Mouse (Mus musculus): ENCODE measurements around the gene Ptbp1.

Gene Ptbp1

GRCm38 (mm10) chr10:79857452-79857811 lies 3.2 kb downstream of the Ptbp1 start:
- in situ Hi-C loops (cut with MboI, MseI) = loop anchor here in 1 of 2 experiments (25.0 kb wide), 1 partner anchor 1270 kb away; the partner anchor contains the start of gene Syde1

DNA sequence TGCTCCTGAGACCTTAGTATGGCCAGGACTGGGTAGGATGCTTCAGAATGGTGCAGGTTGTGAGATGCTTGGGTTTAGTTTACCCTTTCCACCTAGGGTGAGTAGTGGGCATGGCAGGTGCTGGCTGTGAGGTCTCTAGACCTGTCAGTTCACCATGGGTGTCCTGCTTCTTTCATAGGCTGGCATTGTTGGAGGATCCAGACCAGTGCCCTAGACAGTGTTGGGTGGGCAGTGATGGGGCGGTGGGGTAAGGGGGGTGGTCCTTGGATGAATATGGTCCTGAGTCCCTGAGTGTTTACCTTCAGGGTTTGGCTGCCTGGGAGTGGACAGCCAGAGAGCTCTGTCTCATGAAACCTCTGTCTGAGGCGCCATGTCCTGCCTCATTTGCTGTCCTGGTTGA lies 3.7 kb downstream of the Ptbp1 start:
- in situ Hi-C loops (cut with MboI, MseI) = loop anchor here in 1 of 2 experiments (25.0 kb wide), 1 partner anchor 1271 kb away; the partner anchor contains the start of gene Syde1

DNA sequence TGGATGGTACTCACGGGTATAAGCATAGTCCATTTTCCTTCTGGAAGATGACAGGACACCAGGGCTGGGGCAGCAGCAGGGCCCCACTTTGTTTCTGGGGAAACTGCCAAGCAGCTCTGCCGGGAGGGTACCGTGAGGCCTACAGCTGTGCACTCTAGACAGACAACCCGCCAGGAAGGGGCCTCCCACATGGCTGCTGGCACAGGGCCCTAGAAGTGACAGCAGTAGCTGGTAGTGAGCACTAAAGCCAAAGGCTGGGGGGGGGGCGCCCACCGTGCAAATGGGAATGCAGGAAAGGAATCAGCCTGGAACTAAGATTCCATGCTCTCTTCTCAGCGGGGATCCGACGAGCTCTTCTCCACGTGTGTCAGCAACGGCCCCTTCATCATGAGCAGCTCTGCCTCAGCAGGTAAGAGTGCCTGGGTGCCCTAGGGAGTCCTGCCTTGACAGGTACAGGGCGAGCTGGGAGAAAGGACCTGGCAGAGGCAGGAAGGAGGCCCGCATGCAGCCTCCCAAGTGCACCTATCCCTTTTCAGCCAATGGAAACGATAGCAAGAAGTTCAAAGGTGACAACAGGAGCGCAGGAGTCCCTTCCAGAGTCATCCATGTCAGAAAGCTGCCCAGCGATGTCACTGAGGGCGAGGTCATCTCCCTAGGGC lies 4.3 kb downstream of the Ptbp1 start:
- in situ Hi-C loops (cut with MboI, MseI) = loop anchor here in 1 of 2 experiments (25.0 kb wide), 1 partner anchor 1271 kb away; the partner anchor contains the start of gene Syde1

DNA sequence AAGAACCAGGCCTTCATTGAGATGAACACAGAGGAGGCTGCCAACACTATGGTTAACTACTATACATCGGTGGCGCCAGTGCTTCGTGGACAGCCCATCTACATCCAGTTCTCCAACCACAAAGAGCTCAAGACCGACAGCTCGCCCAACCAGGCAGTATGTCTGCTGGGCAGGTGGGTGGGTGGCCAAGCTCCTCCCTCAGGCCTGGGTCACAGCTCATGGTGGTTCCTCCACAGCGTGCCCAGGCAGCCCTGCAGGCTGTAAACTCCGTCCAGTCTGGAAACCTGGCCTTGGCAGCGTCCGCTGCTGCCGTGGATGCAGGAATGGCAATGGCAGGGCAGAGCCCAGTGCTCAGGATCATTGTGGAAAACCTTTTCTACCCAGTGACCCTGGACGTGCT lies 4.9 kb downstream of the Ptbp1 start:
- in situ Hi-C loops (cut with MboI, MseI) = loop anchor here in 1 of 2 experiments (25.0 kb wide), 1 partner anchor 1272 kb away; the partner anchor contains the start of gene Syde1

GRCm38 (mm10) chr10:79860079-79860911 lies 6.1 kb downstream of the Ptbp1 start:
- in situ Hi-C loops (cut with MboI, MseI) = loop anchor here in 1 of 2 experiments (25.0 kb wide), 1 partner anchor 1273 kb away; the partner anchor contains the start of gene Syde1

DNA sequence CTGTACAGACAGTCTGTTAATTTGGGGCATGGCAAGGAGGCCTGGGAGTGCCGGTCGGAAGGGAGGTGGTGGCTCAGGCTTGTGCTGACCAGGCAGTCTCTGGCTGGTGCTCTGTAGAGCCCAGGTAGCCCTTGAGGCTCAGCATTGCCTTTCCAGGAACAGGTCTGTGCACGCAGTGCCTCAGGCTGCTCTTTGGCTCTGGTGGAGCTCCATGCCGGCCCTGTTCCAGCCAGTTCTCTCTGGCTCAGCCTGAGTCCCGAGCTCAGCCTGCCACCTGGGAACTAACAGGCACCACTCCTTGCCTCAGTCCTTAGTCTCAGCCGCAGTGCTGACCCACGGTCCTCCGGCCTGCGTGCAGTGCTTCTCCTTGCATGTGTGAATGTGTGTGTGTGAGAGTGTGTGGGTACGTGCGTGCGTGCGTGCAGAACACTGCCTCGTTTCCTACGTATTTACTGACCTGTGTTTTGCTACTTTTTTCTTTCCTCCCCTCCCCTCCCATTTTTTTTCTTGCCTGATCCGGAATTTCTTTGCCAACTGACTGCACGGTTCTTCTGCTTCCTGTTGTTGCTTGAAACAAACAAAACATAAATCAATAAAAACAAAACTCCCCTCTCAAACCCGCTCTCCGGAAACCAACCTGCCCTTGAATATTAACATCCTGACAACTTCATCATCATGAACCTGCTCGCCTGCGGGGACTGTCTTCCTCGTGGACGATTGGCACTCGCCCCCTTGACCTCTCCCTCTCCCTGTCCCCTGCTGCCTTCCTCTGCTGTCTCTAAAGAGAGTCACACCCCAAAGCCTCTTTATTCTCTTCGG lies 7.2 kb downstream of the Ptbp1 start:
- in situ Hi-C loops (cut with MboI, MseI) = loop anchor here in 1 of 2 experiments (25.0 kb wide), 1 partner anchor 1274 kb away; the partner anchor contains the start of gene Syde1

DNA sequence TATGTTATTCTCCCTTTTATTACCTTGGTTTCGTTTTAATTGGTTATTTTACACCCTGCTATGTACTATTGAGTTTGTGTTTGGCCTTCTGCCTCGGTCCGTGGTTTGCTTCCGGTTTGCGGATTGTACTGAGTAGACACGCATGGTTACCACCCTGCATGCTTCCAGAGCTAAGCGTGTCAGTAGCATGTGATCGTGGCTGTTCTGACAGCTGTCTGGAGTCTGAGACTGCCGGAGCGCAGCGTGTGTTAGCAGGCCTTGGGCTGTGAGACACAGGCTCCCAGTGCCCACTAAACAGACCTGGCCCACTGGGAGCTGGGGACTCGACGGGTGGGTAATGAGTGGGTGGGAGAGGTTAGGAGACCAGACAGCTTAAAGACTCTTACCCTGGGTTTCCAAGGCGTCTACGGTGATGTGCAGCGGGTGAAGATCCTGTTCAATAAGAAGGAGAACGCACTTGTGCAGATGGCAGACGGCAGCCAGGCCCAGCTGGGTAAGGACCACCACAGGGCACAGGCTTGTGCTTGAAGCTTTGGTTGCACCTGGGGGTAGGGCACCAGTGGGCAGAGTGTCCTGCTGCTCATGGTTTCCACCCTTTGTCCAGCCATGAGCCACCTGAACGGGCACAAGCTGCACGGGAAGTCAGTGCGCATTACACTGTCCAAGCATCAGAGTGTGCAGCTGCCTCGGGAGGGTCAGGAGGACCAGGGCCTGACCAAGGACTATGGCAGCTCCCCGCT lies 8.0 kb downstream of the Ptbp1 start:
- in situ Hi-C loops (cut with MboI, MseI) = loop anchor here in 1 of 2 experiments (25.0 kb wide), 1 partner anchor 1275 kb away; the partner anchor contains the start of gene Syde1

DNA sequence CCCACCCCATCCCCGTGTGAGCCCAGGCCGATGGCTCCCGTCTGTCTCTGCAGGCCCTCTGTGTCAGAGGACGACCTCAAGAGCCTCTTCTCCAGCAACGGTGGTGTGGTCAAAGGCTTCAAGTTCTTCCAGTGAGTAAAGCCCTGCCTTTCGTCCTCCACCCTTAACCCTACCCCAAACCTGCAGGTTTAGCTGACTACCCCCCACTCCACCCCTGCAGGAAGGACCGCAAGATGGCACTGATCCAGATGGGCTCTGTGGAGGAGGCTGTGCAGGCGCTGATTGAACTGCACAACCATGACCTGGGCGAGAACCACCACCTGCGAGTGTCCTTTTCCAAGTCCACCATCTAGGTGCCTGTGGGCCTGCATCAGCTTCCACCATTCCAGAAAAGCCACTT lies 8.7 kb downstream of the Ptbp1 start:
- in situ Hi-C loops (cut with MboI, MseI) = loop anchor here in 1 of 2 experiments (25.0 kb wide), 1 partner anchor 1276 kb away; the partner anchor contains the start of gene Syde1

DNA sequence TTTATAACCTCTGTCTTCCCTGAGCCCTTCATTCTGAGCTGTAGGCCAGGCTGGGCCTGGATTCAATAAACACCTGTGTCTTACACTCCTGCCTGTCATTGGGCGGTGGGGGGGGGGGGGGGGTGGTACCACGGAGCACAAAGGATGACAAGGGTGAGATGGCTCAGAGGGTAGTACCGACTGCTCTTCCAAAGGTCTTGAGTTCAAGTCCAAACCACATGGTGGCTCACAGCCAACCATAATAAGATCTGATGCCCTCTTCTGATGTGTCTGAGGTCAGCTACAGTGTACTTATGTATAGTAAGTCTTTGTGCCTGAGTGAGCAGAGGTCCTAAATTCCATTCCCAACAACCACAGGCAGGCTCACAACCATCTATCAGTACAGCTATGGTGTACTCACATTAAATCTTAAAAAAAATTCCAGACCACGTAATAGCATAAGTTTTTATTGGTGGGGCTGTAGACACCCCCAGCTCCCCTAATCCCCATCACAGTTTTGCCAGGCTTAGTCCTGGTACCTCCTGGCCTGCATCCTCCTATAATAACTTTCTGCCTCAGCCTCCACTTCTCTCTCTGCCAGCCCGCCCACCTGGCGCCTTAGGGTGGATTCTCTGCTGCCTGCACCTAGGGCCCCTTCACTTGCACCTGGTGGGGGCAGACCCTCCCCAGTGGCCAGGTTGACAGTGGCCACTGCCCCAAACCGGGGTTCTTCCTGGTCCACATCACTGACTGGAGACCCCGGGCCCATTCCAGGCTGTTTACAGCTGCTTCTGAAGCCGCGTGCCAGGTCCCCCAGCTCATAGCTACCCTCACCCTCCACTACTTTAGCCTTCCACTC lies 10.3 kb downstream of the Ptbp1 start:
- in situ Hi-C loops (cut with MboI, MseI) = loop anchor here in 1 of 2 experiments (25.0 kb wide), 1 partner anchor 1277 kb away; the partner anchor contains the start of gene Syde1

DNA sequence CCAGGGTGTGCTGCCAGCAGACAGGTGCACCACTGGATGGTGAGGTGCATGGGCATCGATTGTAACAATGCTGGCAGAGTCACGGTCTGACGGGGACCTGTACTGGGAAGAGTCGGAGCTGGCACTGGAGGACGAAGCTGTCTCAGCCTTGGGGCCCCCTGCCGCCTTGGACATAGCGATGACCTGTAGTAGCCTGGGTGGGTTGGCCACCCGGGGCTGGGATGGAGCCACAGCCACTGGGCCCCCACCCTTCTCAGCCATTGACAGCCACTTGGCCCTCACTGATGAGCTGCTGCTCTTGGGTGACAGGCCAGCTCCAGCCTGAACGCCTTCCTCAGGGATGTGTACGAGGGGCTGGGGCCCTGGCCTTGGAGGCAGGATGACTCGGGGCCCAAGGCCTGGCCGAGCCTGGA lies 11.0 kb downstream of the Ptbp1 start:
- in situ Hi-C loops (cut with MboI, MseI) = loop anchor here in 1 of 2 experiments (25.0 kb wide), 1 partner anchor 1278 kb away; the partner anchor contains the start of gene Syde1

DNA sequence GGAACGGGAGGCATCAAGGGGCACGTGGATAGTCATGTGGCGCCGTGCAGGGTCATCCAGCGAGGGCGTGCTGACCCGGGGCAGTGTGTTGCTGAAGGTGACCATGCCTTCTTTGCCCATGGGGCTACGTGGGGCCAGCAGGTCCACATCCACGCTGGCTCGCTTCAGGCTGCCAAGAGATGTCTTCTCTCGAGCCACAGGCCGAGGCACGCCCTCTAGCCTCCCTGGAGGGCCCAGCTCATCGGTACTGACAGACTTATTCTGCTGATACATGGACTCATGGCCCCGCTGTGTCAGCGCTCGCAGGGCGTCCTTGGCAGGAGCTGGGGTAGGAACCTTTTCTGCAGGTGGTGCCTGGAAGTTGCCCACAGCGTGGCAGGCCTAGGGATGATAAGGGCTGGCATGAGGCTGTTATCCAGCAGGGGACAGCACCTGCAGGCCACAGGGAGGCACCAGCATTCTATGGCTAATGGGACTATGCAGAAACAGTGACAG lies 11.6 kb downstream of the Ptbp1 start:
- in situ Hi-C loops (cut with MboI, MseI) = loop anchor here in 1 of 2 experiments (25.0 kb wide), 1 partner anchor 1279 kb away; the partner anchor contains the start of gene Syde1

DNA sequence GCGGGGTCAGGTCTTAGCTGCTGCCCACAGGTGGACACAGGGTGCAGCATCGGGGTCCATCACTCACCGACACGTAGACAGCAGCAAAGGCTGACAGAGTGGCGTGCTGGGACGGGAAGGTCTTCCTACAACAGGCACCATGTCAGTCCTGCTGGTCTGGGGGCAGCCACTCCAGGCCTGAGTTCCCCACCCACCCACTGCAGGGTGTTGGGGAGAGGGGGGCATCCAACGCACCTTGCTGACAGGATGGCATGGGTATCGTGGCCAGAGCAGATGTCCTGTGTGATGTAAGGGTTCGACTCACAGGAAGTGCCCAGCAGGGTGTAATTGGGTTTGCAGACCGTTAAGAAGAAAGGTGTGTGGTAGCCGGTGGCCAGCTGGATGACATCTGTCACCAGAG lies 12.4 kb downstream of the Ptbp1 start:
- in situ Hi-C loops (cut with MboI, MseI) = loop anchor here in 1 of 2 experiments (25.0 kb wide), 1 partner anchor 1279 kb away; the partner anchor contains the start of gene Syde1

GRCm38 (mm10) chr10:79871845-79872244 lies 17.6 kb downstream of the Ptbp1 start:
- in situ Hi-C loops (cut with MboI, MseI) = loop anchor here (5.0 to 25.0 kb wide), 2 partner anchors 45 to 1285 kb away; partner anchors contain the start of gene Syde1 (in 1 of the 2)

- in situ Hi-C loops (cut with MboI, MseI) = loop anchor here (5.0 to 25.0 kb wide), 2 partner anchors 46 to 1286 kb away; partner anchors contain the start of gene Syde1 (in 1 of the 2)
These were observed 18.6 kb downstream of the Ptbp1 start for GRCm38 (mm10) chr10:79872862-79873261.

GRCm38 (mm10) chr10:79873313-79873712 lies 19.1 kb downstream of the Ptbp1 start:
- in situ Hi-C loops (cut with MboI, MseI) = loop anchor here (5.0 to 25.0 kb wide), 2 partner anchors 46 to 1286 kb away; partner anchors contain the start of gene Syde1 (in 1 of the 2)

DNA sequence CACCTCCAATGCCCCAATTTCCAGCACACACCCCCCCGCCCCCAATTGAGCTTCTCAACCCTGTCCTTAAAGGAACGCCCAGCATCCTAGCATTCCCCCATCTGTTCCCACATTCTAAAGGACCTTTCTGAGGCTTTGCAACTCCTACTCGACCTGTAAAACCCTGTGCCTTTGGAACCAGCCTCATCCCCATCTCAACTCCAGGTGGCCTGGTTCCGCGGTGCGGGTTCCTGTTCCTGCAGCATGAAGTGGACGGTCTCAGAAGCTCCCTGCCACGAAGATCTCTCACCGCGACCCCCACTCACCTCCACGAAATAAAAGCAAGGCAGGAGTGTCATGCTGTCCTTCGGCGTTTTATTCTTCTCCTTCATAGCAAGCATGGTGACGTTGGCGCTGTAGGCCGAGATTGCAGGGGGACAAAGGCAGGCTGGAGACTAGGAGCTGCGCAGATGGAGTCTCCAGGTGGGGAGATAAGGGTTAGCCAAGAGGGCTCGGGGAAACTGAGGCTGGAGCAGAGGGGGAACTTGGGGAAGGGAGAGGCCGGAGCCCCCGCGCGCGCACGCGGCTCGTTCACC lies 19.6 kb downstream of the Ptbp1 start:
- in situ Hi-C loops (cut with MboI, MseI) = loop anchor here (5.0 to 25.0 kb wide), 2 partner anchors 47 to 1287 kb away; partner anchors contain the start of gene Syde1 (in 1 of the 2)

DNA sequence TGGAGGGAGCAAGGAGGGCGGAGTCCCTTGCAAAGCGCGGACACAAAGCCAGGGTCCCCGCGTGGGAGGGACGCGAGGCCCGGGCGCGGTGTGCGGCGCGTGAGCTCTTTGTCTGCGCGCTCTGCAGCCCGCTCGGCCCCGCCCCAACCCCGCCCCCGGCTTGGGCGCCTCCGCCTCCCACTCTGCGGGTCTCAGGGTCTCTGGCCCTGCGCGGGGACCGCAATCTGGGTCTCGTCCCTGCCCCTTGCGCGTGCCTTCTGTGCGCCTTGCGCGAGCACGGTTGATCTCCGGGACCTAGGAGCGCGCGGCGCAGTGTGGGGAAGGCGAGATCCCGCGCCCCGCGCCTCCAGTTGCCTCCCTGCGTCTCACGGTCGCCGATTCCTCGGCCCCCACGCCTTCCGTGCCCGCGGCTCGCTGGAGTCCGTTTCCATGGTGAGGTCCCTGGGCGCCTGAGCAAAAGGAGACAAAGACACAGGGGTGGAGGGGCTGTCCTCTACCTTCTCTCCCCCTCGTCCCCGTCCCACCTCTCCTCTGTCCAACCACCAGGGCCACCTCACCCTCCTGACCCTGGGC lies 20.1 kb downstream of the Ptbp1 start, which contains the start of the genes Prtn3 and Plppr3:
Gene Prtn3 (plus strand): TSS at position 187 of the 573 bp plus-strand sequence.
Gene Plppr3 (minus strand): TSS at position 345 of the 573 bp plus-strand sequence.
- in situ Hi-C loops (cut with MboI, MseI) = loop anchor here (5.0 to 25.0 kb wide), 2 partner anchors 47 to 1287 kb away; partner anchors contain the start of gene Syde1 (in 1 of the 2)

Measured in T-helper 17 cell (primary cell).